Mouse (Mus musculus): ENCODE results near the gene Zfx. TPM values are rescaled to one million over a fixed set of nuclear protein-coding genes. Genes with fewer than 3 reads are reported as not detected.

Zfx gene
- polyA plus RNA-seq (2015; fragmentation: Nextera tagmentation; extraction: Ambion mirVana) = 18.2 and 19.3 TPM in 2 replicates

- ATAC-seq = peak; percentile 82
- Histone ChIP-seq H3K9ac (ENCODE audit: low read depth, low read length) (peak within 1 kb of the TSS; percentile 89), H3K4me2 (ENCODE audit: low read length) (peak within 1 kb of the TSS; percentile 48), H3K36me3 (ENCODE audit: control insufficient read depth, insufficient read depth, low read length) (no peaks in the 10 kb centered on the region), H3K4me1 (ENCODE audit: control insufficient read depth, insufficient read depth, low read length) (peaks cover 8% of the 10 kb centered on the region), H3K4me3 (ENCODE audit: low read depth, low read length) (peak within 1 kb of the TSS; percentile 57), H3K27ac (ENCODE audit: low read length) (peak within 1 kb of the TSS; percentile 98), H3K9me3 (replicated peaks; ENCODE audit: control insufficient read depth, low read length, poor library complexity, severe bottlenecking) (no peaks in the 10 kb centered on the region), H3K27me3 (ENCODE audit: control insufficient read depth, insufficient read depth, low read depth, low read length) (peaks cover 9% of the 10 kb centered on the region)
- WGBS = 22% methylated on average over 37 of the region's 82 CpGs
Observed at GRCm38 (mm10) chrX:94123059-94123839, at the start of gene Zfx. Zfx (minus strand) TSS chrX:94123702.

- no peak for ATAC-seq
- Histone ChIP-seq H3K4me1 (ENCODE audit: control insufficient read depth, insufficient read depth, low read length) (no peaks in the 10 kb centered on the region), H3K9me3 (replicated peaks; ENCODE audit: control insufficient read depth, low read length, poor library complexity, severe bottlenecking) (no peaks in the 10 kb centered on the region), H3K4me3 (ENCODE audit: low read depth, low read length) (no peak overlapping the region), H3K4me2 (ENCODE audit: low read length) (no peak overlapping the region), H3K36me3 (ENCODE audit: control insufficient read depth, insufficient read depth, low read length) (no peaks in the 10 kb centered on the region), H3K27me3 (ENCODE audit: control insufficient read depth, insufficient read depth, low read depth, low read length) (peaks cover 24% of the 10 kb centered on the region), H3K9ac (ENCODE audit: low read depth, low read length) (no peak overlapping the region), H3K27ac (ENCODE audit: low read length) (no peak overlapping the region)
- 84% methylated on average over 6 of the region's 6 CpGs for WGBS
Observed at GRCm38 (mm10) chrX:94169348-94169747, 45.8 kb upstream of the Zfx start.

DNA sequence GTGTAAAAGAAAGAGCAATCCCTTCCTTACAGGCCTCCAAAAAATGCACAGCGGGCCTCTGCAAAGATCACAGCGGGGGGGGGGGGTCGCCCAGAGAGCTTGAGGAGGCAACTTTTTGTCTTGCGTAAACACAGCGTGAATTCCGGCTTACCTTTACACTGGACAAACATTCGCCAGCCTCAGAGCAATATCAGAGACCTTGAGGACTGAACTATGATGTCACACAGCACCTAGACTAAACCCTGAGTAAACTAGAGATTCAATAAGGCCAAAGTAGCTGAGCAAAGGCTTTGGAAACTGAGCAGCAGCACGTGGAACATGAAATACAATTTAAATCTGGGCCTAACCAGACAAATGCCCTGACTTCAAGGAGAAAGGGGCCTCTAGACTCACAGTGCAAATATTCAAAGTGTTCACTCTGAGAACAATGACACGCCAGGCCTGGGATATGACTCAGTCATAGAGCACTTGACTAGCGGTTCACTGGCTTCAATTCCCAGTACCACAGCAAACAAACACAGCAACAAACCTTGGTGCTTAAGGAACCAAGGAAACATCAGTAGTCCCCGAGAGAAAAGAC lies 28.8 kb upstream of the Zfx start:
- H3K27ac ChIP-seq (ENCODE audit: low read length) = no peak overlapping the region
- peaks cover 45% of the 10 kb centered on the region for H3K27me3 ChIP-seq (ENCODE audit: control insufficient read depth, insufficient read depth, low read depth, low read length)
- no peaks in the 10 kb centered on the region for H3K9me3 ChIP-seq (replicated peaks; ENCODE audit: control insufficient read depth, low read length, poor library complexity, severe bottlenecking)
- no peaks in the 10 kb centered on the region for H3K4me1 ChIP-seq (ENCODE audit: control insufficient read depth, insufficient read depth, low read length)
- H3K9ac ChIP-seq (ENCODE audit: low read depth, low read length) = no peak overlapping the region
- no peaks in the 10 kb centered on the region for H3K36me3 ChIP-seq (ENCODE audit: control insufficient read depth, insufficient read depth, low read length)
- H3K4me3 ChIP-seq (ENCODE audit: low read depth, low read length) = no peak overlapping the region
- 28% methylated on average over 11 of the region's 11 CpGs for WGBS
- no peak for ATAC-seq
- H3K4me2 ChIP-seq (ENCODE audit: low read length) = no peak overlapping the region

DNA sequence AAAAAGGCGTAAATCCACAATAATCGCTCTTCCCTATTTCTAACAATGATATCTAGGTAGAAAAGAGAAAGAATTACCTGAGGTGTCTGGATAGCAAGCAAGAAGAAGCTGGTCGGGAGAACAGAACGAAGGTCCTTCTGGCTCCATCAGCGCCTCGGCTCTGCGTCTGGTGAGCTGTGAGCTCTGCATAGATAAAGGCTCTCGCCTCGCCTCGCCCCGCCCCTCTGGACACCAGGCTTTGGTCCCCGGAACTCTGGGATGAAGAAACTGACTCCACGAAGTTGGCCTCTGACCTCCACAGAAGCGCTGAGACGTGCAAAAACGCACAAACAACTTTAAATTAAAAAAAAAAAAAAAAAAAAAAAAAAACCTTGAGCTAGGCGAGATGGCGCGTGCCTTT lies 27.0 kb upstream of the Zfx start:
- Histone ChIP-seq H3K36me3 (ENCODE audit: control insufficient read depth, insufficient read depth, low read length) (no peaks in the 10 kb centered on the region), H3K4me3 (ENCODE audit: low read depth, low read length) (no peak overlapping the region), H3K9me3 (replicated peaks; ENCODE audit: control insufficient read depth, low read length, poor library complexity, severe bottlenecking) (no peaks in the 10 kb centered on the region), H3K4me2 (ENCODE audit: low read length) (no peak overlapping the region), H3K27ac (ENCODE audit: low read length) (no peak overlapping the region), H3K27me3 (ENCODE audit: control insufficient read depth, insufficient read depth, low read depth, low read length) (peaks cover 53% of the 10 kb centered on the region), H3K4me1 (ENCODE audit: control insufficient read depth, insufficient read depth, low read length) (no peaks in the 10 kb centered on the region), H3K9ac (ENCODE audit: low read depth, low read length) (no peak overlapping the region)
- ATAC-seq = no peak
- WGBS = 82% methylated on average over 19 of the region's 19 CpGs

GRCm38 (mm10) chrX:94142004-94142771 lies 18.7 kb upstream of the Zfx start:
- no peak overlapping the region for H3K27ac ChIP-seq (ENCODE audit: low read length)
- H3K27me3 ChIP-seq (ENCODE audit: control insufficient read depth, insufficient read depth, low read depth, low read length) = peaks cover 38% of the 10 kb centered on the region
- ATAC-seq = no peak
- H3K4me1 ChIP-seq (ENCODE audit: control insufficient read depth, insufficient read depth, low read length) = no peaks in the 10 kb centered on the region
- H3K4me3 ChIP-seq (ENCODE audit: low read depth, low read length) = no peak overlapping the region
- H3K36me3 ChIP-seq (ENCODE audit: control insufficient read depth, insufficient read depth, low read length) = no peaks in the 10 kb centered on the region
- no peaks in the 10 kb centered on the region for H3K9me3 ChIP-seq (replicated peaks; ENCODE audit: control insufficient read depth, low read length, poor library complexity, severe bottlenecking)
- no peak overlapping the region for H3K9ac ChIP-seq (ENCODE audit: low read depth, low read length)
- WGBS = 82% methylated on average over 7 of the region's 7 CpGs
- no peak overlapping the region for H3K4me2 ChIP-seq (ENCODE audit: low read length)

- WGBS = 79% methylated on average over 1 of the region's 1 CpGs
- no peak for ATAC-seq
- Histone ChIP-seq H3K4me2 (ENCODE audit: low read length) (no peak overlapping the region), H3K9ac (ENCODE audit: low read depth, low read length) (no peak overlapping the region), H3K27ac (ENCODE audit: low read length) (no peak overlapping the region), H3K36me3 (ENCODE audit: control insufficient read depth, insufficient read depth, low read length) (no peaks in the 10 kb centered on the region), H3K4me3 (ENCODE audit: low read depth, low read length) (no peak overlapping the region), H3K9me3 (replicated peaks; ENCODE audit: control insufficient read depth, low read length, poor library complexity, severe bottlenecking) (no peaks in the 10 kb centered on the region), H3K27me3 (ENCODE audit: control insufficient read depth, insufficient read depth, low read depth, low read length) (peaks cover 32% of the 10 kb centered on the region), H3K4me1 (ENCODE audit: control insufficient read depth, insufficient read depth, low read length) (no peaks in the 10 kb centered on the region)
Observed at GRCm38 (mm10) chrX:94140080-94140479, 16.6 kb upstream of the Zfx start.

GRCm38 (mm10) chrX:94138256-94138655 lies 14.8 kb upstream of the Zfx start:
- H3K9me3 ChIP-seq (replicated peaks; ENCODE audit: control insufficient read depth, low read length, poor library complexity, severe bottlenecking) = no peaks in the 10 kb centered on the region
- no peaks in the 10 kb centered on the region for H3K36me3 ChIP-seq (ENCODE audit: control insufficient read depth, insufficient read depth, low read length)
- ATAC-seq = no peak
- no peak overlapping the region for H3K27ac ChIP-seq (ENCODE audit: low read length)
- 100% methylated on average over 1 of the region's 1 CpGs for WGBS
- no peak overlapping the region for H3K9ac ChIP-seq (ENCODE audit: low read depth, low read length)
- peaks cover 29% of the 10 kb centered on the region for H3K27me3 ChIP-seq (ENCODE audit: control insufficient read depth, insufficient read depth, low read depth, low read length)
- H3K4me3 ChIP-seq (ENCODE audit: low read depth, low read length) = no peak overlapping the region
- H3K4me1 ChIP-seq (ENCODE audit: control insufficient read depth, insufficient read depth, low read length) = no peaks in the 10 kb centered on the region
- H3K4me2 ChIP-seq (ENCODE audit: low read length) = no peak overlapping the region

- no peaks in the 10 kb centered on the region for H3K4me1 ChIP-seq (ENCODE audit: control insufficient read depth, insufficient read depth, low read length)
- H3K9me3 ChIP-seq (replicated peaks; ENCODE audit: control insufficient read depth, low read length, poor library complexity, severe bottlenecking) = no peaks in the 10 kb centered on the region
- no peaks in the 10 kb centered on the region for H3K36me3 ChIP-seq (ENCODE audit: control insufficient read depth, insufficient read depth, low read length)
- H3K9ac ChIP-seq (ENCODE audit: low read depth, low read length) = no peak overlapping the region
- H3K4me3 ChIP-seq (ENCODE audit: low read depth, low read length) = no peak overlapping the region
- no peak for ATAC-seq
- no peak overlapping the region for H3K27ac ChIP-seq (ENCODE audit: low read length)
- peaks cover 41% of the 10 kb centered on the region for H3K27me3 ChIP-seq (ENCODE audit: control insufficient read depth, insufficient read depth, low read depth, low read length)
- no peak overlapping the region for H3K4me2 ChIP-seq (ENCODE audit: low read length)
- 82% methylated on average over 4 of the region's 4 CpGs for WGBS
Observed at GRCm38 (mm10) chrX:94135084-94135483, 11.6 kb upstream of the Zfx start.

DNA sequence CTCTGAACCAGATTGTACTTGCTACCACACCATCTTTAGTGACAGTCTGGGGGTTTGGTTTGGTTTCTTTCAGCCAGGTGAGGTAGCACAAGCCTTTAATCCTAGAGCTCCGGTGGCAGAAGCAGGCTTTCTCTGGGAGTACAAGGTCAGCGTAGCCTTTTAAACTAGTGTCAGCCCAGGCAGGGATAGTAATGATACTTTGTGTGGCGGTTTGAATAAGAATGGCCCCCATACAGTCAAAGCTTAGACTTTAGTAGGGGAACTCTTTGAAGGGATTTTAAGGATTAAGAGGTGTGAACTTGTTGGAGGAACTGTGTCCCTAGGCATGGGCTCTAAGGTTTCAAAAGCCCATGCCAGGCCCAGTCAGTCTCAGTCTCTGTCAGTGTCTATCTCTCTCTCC lies 10.0 kb upstream of the Zfx start:
- no peak overlapping the region for H3K4me3 ChIP-seq (ENCODE audit: low read depth, low read length)
- H3K36me3 ChIP-seq (ENCODE audit: control insufficient read depth, insufficient read depth, low read length) = no peaks in the 10 kb centered on the region
- H3K9ac ChIP-seq (ENCODE audit: low read depth, low read length) = no peak overlapping the region
- 28% methylated on average over 3 of the region's 3 CpGs for WGBS
- no peak for ATAC-seq
- H3K9me3 ChIP-seq (replicated peaks; ENCODE audit: control insufficient read depth, low read length, poor library complexity, severe bottlenecking) = no peaks in the 10 kb centered on the region
- no peak overlapping the region for H3K4me2 ChIP-seq (ENCODE audit: low read length)
- H3K27me3 ChIP-seq (ENCODE audit: control insufficient read depth, insufficient read depth, low read depth, low read length) = peaks cover 41% of the 10 kb centered on the region
- no peaks in the 10 kb centered on the region for H3K4me1 ChIP-seq (ENCODE audit: control insufficient read depth, insufficient read depth, low read length)
- no peak overlapping the region for H3K27ac ChIP-seq (ENCODE audit: low read length)
